Mouse (Mus musculus) ES-E14 (cell line): ENCODE data around the gene Usf2.

Experiments
- CHD2 ChIP-seq: IDR thresholded peaks from 2 replicates; pipeline ENCODE4 v1.6.1; 2014; ENCODE audit warnings: mild to moderate bottlenecking, low read depth, low read length, inconsistent platforms
- ZC3H11A ChIP-seq: IDR thresholded peaks from 2 replicates; pipeline ENCODE4 v1.6.1; 2012; ENCODE audit warnings: low read depth, mild to moderate bottlenecking, inconsistent platforms, low read length, borderline replicate concordance

DNA sequence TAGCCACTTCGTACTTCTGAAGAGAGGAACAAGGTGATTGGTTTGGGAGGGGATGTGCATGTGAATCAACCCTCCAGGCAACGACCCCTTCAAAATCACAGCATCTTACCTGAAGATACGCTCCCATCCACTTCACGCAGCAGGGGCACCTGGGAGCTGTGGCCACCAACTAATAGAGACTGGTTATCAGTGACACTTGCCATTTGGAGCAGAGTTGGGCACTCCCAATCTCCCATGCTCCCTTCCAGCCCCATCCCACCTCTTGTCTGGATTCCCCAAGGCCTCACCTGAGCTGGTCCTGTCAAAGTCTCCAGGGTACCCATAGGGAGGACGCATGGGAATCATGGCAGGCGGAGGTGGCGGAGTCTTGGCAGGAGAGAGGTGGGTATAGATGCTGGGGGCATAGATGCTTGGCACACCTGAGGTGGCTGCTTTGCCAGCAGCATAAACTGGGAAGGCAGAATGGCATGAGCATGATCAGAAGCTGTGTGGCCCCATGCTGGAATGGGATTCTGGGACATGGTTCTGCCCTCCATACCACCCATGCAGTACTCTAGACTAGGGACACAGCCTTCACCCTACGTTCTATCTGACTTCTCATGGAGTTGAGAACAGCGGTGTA, 2.4 kb upstream of the Usf2 start:
- TF ChIP-seq CHD2, result no peak
- no peak for TF ChIP-seq ZC3H11A
